Mouse (Mus musculus): ENCODE measurements around the gene Helz2. TPM values are rescaled to one million over a fixed set of nuclear protein-coding genes. Genes with fewer than 3 reads are reported as not detected.
"Not testable (repeated sequence)": the region's sequence is repeated elsewhere in the genome, so short reads cannot be mapped to it uniquely, and the experiment has no call there.

Gene Helz2
- 0.22 and 0.70 TPM in 2 replicates for polyA plus RNA-seq (2014; fragmentation: Nextera tagmentation; extraction: Ambion mirVana)

DNA sequence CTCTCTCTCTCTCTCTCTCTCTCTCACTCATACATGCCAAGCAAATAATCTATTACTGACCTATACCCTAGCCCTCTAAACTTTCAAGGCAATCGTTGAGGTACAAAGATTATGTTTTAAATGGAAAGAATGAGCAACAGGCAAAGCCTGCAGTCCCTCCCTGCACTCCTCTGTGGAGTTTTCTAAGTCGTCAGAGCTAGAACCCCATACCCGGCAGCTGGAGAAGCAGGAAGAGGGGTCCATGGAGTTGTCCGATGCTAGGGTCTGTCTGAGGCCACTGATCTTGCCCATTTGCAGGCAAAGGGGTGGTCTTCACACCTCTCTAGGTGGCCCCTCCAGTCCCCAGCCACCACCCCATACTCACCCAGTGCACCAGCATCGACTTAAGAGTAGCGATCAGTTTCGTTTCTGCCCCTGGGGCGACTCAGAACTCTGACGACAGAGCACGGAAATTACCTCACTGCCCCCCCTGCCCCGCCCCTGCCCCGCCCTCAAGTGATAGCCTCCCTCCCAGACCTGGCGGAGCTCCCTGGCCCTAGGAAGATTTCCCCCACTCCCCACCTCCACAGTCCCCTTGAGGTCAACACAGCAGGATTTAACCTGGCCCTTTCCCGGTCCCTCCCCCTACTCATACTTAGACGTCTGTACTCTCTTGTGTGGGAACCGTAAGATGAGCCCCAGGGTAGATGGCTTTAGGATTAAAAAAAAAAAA is at the start of gene Helz2:
TSS of gene Helz2 (minus strand) at position 426 of the 712 bp plus-strand sequence.
- no peaks in the 10 kb centered on the region for H3K36me3 ChIP-seq (replicated peaks; ENCODE audit: control insufficient read depth, insufficient read depth)
- ATAC-seq (ENCODE audit: low FRiP score): no peak
- no peak for DNase-seq (ENCODE audit: low spot score)
- H3K4me2 ChIP-seq (replicated peaks): peak within 1 kb of the TSS; percentile 36
- no peak within 1 kb of the TSS for H3K9ac ChIP-seq
- no peaks in the 10 kb centered on the region for H3K27me3 ChIP-seq (ENCODE audit: control insufficient read depth, insufficient read depth, low read length)
- H3K9me3 ChIP-seq (ENCODE audit: control insufficient read depth, low read length): no peaks in the 10 kb centered on the region
- peak within 1 kb of the TSS; percentile 13; the same call in 1 of the 2 replicates for H3K4me3 ChIP-seq (replicated peaks; ENCODE audit: low read length)
- no peak within 1 kb of the TSS for H3K27ac ChIP-seq
- 17% methylated on average over 16 of the region's 16 CpGs for WGBS
- H3K4me1 ChIP-seq (replicated peaks; ENCODE audit: control insufficient read depth, insufficient read depth, low read length): no peaks in the 10 kb centered on the region; the same call in 1 of the 2 replicates

DNA sequence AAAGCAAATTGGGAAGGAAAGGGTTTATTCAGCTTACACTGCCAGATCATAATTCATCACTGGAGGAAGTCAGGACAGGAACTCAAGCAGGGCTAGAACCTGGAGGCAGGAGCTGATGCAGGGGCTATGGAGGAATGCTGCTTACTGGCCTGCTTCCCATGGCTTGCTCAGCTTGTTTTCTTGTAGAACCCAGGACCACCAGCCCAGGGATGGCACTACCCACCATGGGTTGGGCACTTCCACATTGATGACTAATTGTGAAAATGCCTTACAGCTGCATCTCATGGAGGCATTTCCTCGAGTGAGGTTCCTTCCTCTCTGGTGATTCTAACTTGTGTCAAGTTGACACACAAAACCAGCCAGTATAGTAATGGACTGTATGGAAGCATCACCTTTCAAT is 49.1 kb upstream of the Helz2 start:
- no peak overlapping the region for H3K4me2 ChIP-seq (replicated peaks)
- WGBS: 94% methylated on average over 1 of the region's 1 CpGs
- no peaks in the 10 kb centered on the region for H3K27me3 ChIP-seq (ENCODE audit: control insufficient read depth, insufficient read depth, low read length)
- H3K9me3 ChIP-seq (ENCODE audit: control insufficient read depth, low read length): no peaks in the 10 kb centered on the region
- no peak for ATAC-seq (ENCODE audit: low FRiP score)
- H3K4me3 ChIP-seq (replicated peaks; ENCODE audit: low read length): no peak overlapping the region
- H3K27ac ChIP-seq: no peak overlapping the region
- peaks cover 20% of the 10 kb centered on the region for H3K4me1 ChIP-seq (replicated peaks; ENCODE audit: control insufficient read depth, insufficient read depth, low read length)
- DNase-seq (ENCODE audit: low spot score): no peak
- no peaks in the 10 kb centered on the region for H3K36me3 ChIP-seq (replicated peaks; ENCODE audit: control insufficient read depth, insufficient read depth)
- H3K9ac ChIP-seq: no peak overlapping the region

DNA sequence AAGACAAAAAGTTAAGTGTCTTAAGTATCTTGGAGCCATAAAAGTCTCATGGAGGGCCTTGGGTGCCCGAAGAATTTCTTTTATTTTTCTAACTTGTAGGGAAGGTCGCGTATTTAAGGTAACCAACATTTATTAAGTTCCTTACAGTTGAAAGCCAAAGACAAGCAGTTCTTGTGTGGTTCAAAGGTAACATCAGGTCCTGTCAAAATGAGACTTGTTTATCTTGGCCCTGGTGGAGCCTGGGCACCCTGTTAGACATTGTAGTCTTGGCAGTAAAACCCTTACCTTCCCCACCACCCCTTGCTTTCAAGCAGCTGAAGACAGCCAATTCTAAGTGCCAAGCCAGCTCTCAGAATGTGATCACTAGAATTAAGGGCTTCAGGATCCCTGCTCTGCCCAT is 46.9 kb upstream of the Helz2 start:
- no peak overlapping the region for H3K27ac ChIP-seq
- DNase-seq (ENCODE audit: low spot score) (no peak), ATAC-seq (ENCODE audit: low FRiP score) (no peak)
- peak overlapping the region; percentile 70 for H3K4me2 ChIP-seq (replicated peaks)
- H3K27me3 ChIP-seq (ENCODE audit: control insufficient read depth, insufficient read depth, low read length): no peaks in the 10 kb centered on the region
- no peaks in the 10 kb centered on the region for H3K9me3 ChIP-seq (ENCODE audit: control insufficient read depth, low read length)
- peak overlapping the region; percentile 97; the same call in 1 of the 2 replicates for H3K9ac ChIP-seq
- WGBS: 91% methylated on average over 3 of the region's 3 CpGs
- H3K4me1 ChIP-seq (replicated peaks; ENCODE audit: control insufficient read depth, insufficient read depth, low read length): peaks cover 20% of the 10 kb centered on the region
- no peaks in the 10 kb centered on the region for H3K36me3 ChIP-seq (replicated peaks; ENCODE audit: control insufficient read depth, insufficient read depth)
- peak overlapping the region; percentile 71 for H3K4me3 ChIP-seq (replicated peaks; ENCODE audit: low read length)

DNA sequence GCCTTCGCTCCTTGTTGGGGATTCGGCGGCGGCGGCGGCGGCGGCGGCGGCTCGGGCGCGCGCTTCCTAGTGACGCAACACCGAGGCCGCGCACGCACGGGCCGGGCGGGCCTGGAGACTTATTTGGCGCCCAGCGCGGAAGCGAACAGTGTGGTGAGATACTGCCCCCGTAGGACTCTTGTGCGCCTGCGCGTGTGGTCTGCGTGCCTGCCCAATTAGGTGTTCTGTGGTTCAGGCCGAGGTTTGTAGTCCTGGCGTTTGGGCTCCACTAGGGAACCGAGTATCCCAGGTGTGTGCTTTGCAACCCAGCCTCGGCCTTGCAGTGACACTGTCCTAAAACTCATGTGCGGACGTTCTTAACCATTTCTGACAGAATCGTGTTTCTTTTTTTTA is 46.1 kb upstream of the Helz2 start, which contains the start of gene Gmeb2:
TSS of gene Gmeb2 (minus strand) at position 78 of the 393 bp plus-strand sequence.
- Histone ChIP-seq H3K4me2 (replicated peaks) (peak within 1 kb of the TSS; percentile 80), H3K9ac (peak within 1 kb of the TSS; percentile 97), H3K4me1 (replicated peaks; ENCODE audit: control insufficient read depth, insufficient read depth, low read length) (peaks cover 20% of the 10 kb centered on the region), H3K27ac (peak within 1 kb of the TSS; percentile 98), H3K4me3 (replicated peaks; ENCODE audit: low read length) (peak within 1 kb of the TSS; percentile 71)
- ATAC-seq (ENCODE audit: low FRiP score) (peak; percentile 96), DNase-seq (ENCODE audit: low spot score) (peak; percentile 96)
- under 1% methylated on average over 16 of the region's 38 CpGs for WGBS
- H3K36me3 ChIP-seq (replicated peaks; ENCODE audit: control insufficient read depth, insufficient read depth); H3K9me3 ChIP-seq (ENCODE audit: control insufficient read depth, low read length); H3K27me3 ChIP-seq (ENCODE audit: control insufficient read depth, insufficient read depth, low read length): not testable (repeated sequence)

DNA sequence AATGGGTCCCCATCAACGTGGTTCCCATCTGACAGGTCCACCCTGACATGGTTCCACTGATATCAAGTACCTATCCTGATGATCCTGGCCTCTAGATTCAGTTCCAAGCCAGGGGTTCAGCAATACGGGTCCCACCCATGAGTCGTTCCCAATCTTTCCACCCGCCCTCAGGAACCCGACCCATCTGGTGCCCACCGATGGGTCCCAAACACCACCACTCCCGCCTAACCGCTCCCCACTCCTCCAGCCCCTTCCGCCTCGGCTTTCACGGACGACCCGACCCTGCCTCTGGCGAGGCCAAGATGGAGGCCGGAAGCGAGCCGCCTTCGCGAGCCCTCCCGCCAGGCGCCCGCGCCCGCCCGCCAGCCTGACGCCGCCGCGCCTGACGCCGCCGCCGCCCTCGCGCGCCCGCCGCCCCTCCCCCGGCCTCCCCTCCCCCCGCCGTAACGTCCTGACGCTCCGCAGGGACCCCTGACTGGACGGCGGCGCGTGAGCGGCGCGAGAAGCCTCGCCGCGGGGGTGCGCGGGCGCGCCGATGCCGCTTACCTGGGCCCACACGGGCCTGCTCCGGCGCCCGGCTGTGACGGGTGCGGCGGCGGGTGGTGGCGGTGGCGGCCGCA is 45.6 kb upstream of the Helz2 start:
- H3K9ac ChIP-seq: peak overlapping the region; percentile 97
- 0% methylated on average over 32 of the region's 71 CpGs for WGBS
- no peaks in the 10 kb centered on the region for H3K27me3 ChIP-seq (ENCODE audit: control insufficient read depth, insufficient read depth, low read length)
- DNase-seq (ENCODE audit: low spot score) (peak; percentile 79), ATAC-seq (ENCODE audit: low FRiP score) (peak; percentile 89)
- peak overlapping the region; percentile 71 for H3K4me3 ChIP-seq (replicated peaks; ENCODE audit: low read length)
- peak overlapping the region; percentile 80 for H3K4me2 ChIP-seq (replicated peaks)
- peaks cover 20% of the 10 kb centered on the region for H3K4me1 ChIP-seq (replicated peaks; ENCODE audit: control insufficient read depth, insufficient read depth, low read length)
- peak overlapping the region; percentile 98 for H3K27ac ChIP-seq
- H3K9me3 ChIP-seq (ENCODE audit: control insufficient read depth, low read length): no peaks in the 10 kb centered on the region
- peaks cover 10% of the 10 kb centered on the region for H3K36me3 ChIP-seq (replicated peaks; ENCODE audit: control insufficient read depth, insufficient read depth)

DNA sequence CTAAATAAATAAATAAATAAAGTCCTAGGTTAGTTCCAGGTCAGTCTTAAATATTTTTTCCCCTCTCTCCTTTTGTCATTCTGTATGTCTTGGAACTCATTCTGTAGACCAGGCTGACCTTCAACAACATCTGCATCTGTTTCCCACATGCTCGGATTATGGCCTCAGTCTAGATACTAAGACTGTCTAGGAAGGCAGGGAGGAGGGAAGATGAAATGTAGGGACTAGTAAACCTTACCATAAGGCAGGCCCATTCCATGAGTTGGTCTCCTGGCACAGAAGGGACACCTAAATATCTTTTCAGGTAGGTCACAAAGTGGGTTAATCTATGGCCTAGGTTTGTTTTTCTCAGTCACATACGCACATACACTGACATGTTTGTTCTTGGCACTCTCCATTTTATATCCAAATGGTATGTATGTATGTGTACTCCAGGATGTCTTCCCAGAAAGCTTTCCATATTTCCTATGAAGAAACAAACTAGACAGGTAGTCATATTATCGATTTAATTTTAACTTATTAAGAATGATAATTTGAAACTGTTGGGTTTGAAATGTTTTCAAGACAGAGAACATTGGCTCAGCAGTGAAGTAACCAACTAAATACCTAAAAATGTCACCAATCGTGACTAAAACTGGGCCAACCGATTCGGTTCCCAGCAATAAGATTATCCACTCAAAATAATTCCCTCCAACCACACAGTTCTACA is 45.0 kb upstream of the Helz2 start:
- Histone ChIP-seq H3K4me2 (replicated peaks) (peak overlapping the region; percentile 80), H3K4me3 (replicated peaks; ENCODE audit: low read length) (peak overlapping the region; percentile 71), H3K9me3 (ENCODE audit: control insufficient read depth, low read length) (no peaks in the 10 kb centered on the region), H3K9ac (peak overlapping the region; percentile 97), H3K36me3 (replicated peaks; ENCODE audit: control insufficient read depth, insufficient read depth) (peaks cover 17% of the 10 kb centered on the region), H3K4me1 (replicated peaks; ENCODE audit: control insufficient read depth, insufficient read depth, low read length) (peaks cover 20% of the 10 kb centered on the region), H3K27me3 (ENCODE audit: control insufficient read depth, insufficient read depth, low read length) (no peaks in the 10 kb centered on the region), H3K27ac (peak overlapping the region; percentile 98)
- no peak for DNase-seq (ENCODE audit: low spot score)
- WGBS: 56% methylated on average over 6 of the region's 6 CpGs
- no peak for ATAC-seq (ENCODE audit: low FRiP score)

DNA sequence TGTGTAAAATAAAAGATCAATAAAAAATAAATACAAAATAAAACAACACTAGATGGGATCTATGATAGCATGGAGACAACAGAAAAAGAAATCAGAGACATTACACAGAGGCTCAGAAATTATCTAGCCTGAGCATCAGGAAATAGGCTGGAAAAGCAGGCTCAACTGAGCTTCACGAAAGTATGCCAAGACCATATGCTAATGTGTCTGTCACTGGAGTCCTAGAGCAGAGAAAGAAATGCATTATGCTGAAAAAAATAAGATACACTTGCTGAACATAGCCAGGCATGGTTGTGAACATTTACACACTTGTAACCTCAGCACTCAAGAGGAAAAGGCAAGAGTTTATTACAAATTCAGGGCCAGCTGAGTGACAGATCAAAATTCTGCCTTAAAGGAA is 38.1 kb upstream of the Helz2 start:
- Histone ChIP-seq H3K4me1 (replicated peaks; ENCODE audit: control insufficient read depth, insufficient read depth, low read length) (no peaks in the 10 kb centered on the region), H3K4me2 (replicated peaks) (no peak overlapping the region), H3K27me3 (ENCODE audit: control insufficient read depth, insufficient read depth, low read length) (no peaks in the 10 kb centered on the region), H3K9ac (no peak overlapping the region), H3K27ac (no peak overlapping the region), H3K4me3 (replicated peaks; ENCODE audit: low read length) (no peak overlapping the region), H3K36me3 (replicated peaks; ENCODE audit: control insufficient read depth, insufficient read depth) (peaks cover 59% of the 10 kb centered on the region), H3K9me3 (ENCODE audit: control insufficient read depth, low read length) (no peaks in the 10 kb centered on the region)
- DNase-seq (ENCODE audit: low spot score) (no peak), ATAC-seq (ENCODE audit: low FRiP score) (no peak)
- WGBS: 71% methylated on average over 1 of the region's 1 CpGs

DNA sequence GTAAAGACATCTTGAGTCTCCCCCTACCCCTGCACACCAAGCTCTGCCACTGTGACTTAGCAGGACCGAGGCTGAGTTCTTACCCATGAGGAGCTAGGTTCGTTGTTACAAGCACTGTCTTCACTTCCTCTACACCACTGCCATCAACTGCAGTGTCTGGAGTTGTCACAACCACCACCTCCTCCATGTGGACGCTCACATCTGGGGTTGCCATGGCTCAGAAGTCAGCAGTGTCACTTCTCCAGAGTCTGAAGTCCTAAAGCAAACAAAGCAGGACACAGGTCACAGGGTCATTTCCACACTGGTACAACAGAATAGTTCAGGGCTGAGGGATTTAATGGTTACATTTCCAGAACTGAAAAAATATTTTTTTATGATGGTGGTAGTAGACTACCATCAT is 36.0 kb upstream of the Helz2 start:
- no peak for ATAC-seq (ENCODE audit: low FRiP score)

DNA sequence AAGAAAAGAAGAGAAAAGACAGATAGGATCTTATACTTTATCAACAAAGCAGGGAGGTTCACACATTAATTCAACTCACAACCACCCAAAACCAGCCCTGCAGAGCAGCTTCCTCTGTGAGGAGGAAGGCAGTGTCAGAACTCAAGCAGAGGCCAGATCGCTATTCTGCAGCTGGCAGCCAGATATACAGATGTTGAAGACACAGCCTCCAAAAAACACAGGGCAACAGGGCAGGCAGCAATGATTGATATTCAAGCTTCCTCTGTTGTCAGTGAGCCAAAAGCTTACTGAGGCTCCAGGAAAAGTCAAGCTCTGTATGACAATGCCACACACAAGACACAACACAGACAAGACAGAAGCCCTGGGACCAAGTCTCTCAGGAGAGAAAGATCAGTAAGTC is 34.9 kb upstream of the Helz2 start:
- no peak overlapping the region for H3K27ac ChIP-seq
- H3K4me3 ChIP-seq (replicated peaks; ENCODE audit: low read length): no peak overlapping the region
- DNase-seq (ENCODE audit: low spot score): no peak
- ATAC-seq (ENCODE audit: low FRiP score): no peak
- 79% methylated on average over 1 of the region's 1 CpGs for WGBS
- H3K9me3 ChIP-seq (ENCODE audit: control insufficient read depth, low read length): no peaks in the 10 kb centered on the region
- no peaks in the 10 kb centered on the region for H3K4me1 ChIP-seq (replicated peaks; ENCODE audit: control insufficient read depth, insufficient read depth, low read length)
- H3K36me3 ChIP-seq (replicated peaks; ENCODE audit: control insufficient read depth, insufficient read depth): peaks cover 60% of the 10 kb centered on the region
- H3K4me2 ChIP-seq (replicated peaks): no peak overlapping the region
- no peak overlapping the region for H3K9ac ChIP-seq
- H3K27me3 ChIP-seq (ENCODE audit: control insufficient read depth, insufficient read depth, low read length): no peaks in the 10 kb centered on the region

More for the DNA sequence above, 36.0 kb upstream of the Helz2 start:
- no peak for DNase-seq (ENCODE audit: low spot score)
- peaks cover 69% of the 10 kb centered on the region for H3K36me3 ChIP-seq (replicated peaks; ENCODE audit: control insufficient read depth, insufficient read depth)
- WGBS: 79% methylated on average over 3 of the region's 3 CpGs
- H3K27me3 ChIP-seq (ENCODE audit: control insufficient read depth, insufficient read depth, low read length): no peaks in the 10 kb centered on the region
- no peak overlapping the region for H3K9ac ChIP-seq
- no peak overlapping the region for H3K27ac ChIP-seq
- no peaks in the 10 kb centered on the region for H3K9me3 ChIP-seq (ENCODE audit: control insufficient read depth, low read length)
- no peak overlapping the region for H3K4me3 ChIP-seq (replicated peaks; ENCODE audit: low read length)
- H3K4me2 ChIP-seq (replicated peaks): no peak overlapping the region
- H3K4me1 ChIP-seq (replicated peaks; ENCODE audit: control insufficient read depth, insufficient read depth, low read length): no peaks in the 10 kb centered on the region
